Mouse (Mus musculus): ENCODE measurements around the gene Ap1b1. TPM values are rescaled to one million over a fixed set of nuclear protein-coding genes. Genes with fewer than 3 reads are reported as not detected.
A peak's percentile ranks its signal among the peaks of the same experiment; 100 is the strongest.
"Not testable (repeated sequence)": the region's sequence is repeated elsewhere in the genome, so short reads cannot be mapped to it uniquely, and the experiment has no call there.

Ap1b1 gene
- total RNA-seq, 1 experiment from 2014 or later, result 80.8 TPM

- ATAC-seq (replicated peaks in 1 of 2; ENCODE audit: insufficient read depth in 1 of 2, low FRiP score in 2 of 2, low TSS enrichment in 1 of 2, low read depth in 1 of 2, poor library complexity in 2 of 2, severe bottlenecking in 2 of 2), result no peak
Measured at GRCm38 (mm10) chr11:5064282-5065055, 77.8 kb downstream of the Ap1b1 start.

- ATAC-seq (replicated peaks in 1 of 2; ENCODE audit: insufficient read depth in 1 of 2, low FRiP score in 2 of 2, low TSS enrichment in 1 of 2, low read depth in 1 of 2, poor library complexity in 2 of 2, severe bottlenecking in 2 of 2), result peak; percentile 16 to 33; a peak in 2 of 4 replicates
Measured at GRCm38 (mm10) chr11:5065056-5065821, 78.6 kb downstream of the Ap1b1 start, which contains the start of gene Gas2l1. TSS of gene Gas2l1 (minus strand) at chr11:5065327.

GRCm38 (mm10) chr11:5067063-5067462 lies 80.4 kb downstream of the Ap1b1 start:
- ATAC-seq (replicated peaks in 1 of 2; ENCODE audit: insufficient read depth in 1 of 2, low FRiP score in 2 of 2, low TSS enrichment in 1 of 2, low read depth in 1 of 2, poor library complexity in 2 of 2, severe bottlenecking in 2 of 2), result no peak

- no peak for ATAC-seq (replicated peaks in 1 of 2; ENCODE audit: insufficient read depth in 1 of 2, low FRiP score in 2 of 2, low TSS enrichment in 1 of 2, low read depth in 1 of 2, poor library complexity in 2 of 2, severe bottlenecking in 2 of 2)
Measured at GRCm38 (mm10) chr11:5068126-5068971, 81.7 kb downstream of the Ap1b1 start.

GRCm38 (mm10) chr11:5074882-5075281 lies 88.3 kb downstream of the Ap1b1 start:
- ATAC-seq (replicated peaks in 1 of 2; ENCODE audit: insufficient read depth in 1 of 2, low FRiP score in 2 of 2, low TSS enrichment in 1 of 2, low read depth in 1 of 2, poor library complexity in 2 of 2, severe bottlenecking in 2 of 2), result no peak; a peak in 1 of 4 replicates

GRCm38 (mm10) chr11:5075760-5076159 lies 89.1 kb downstream of the Ap1b1 start:
- ATAC-seq (replicated peaks in 1 of 2; ENCODE audit: insufficient read depth in 1 of 2, low FRiP score in 2 of 2, low TSS enrichment in 1 of 2, low read depth in 1 of 2, poor library complexity in 2 of 2, severe bottlenecking in 2 of 2), result no peak

GRCm38 (mm10) chr11:5076843-5077242 lies 90.2 kb downstream of the Ap1b1 start:
- not testable (repeated sequence) for ATAC-seq (replicated peaks in 1 of 2; ENCODE audit: insufficient read depth in 1 of 2, low FRiP score in 2 of 2, low TSS enrichment in 1 of 2, low read depth in 1 of 2, poor library complexity in 2 of 2, severe bottlenecking in 2 of 2)

- no peak for ATAC-seq (replicated peaks in 1 of 2; ENCODE audit: insufficient read depth in 1 of 2, low FRiP score in 2 of 2, low TSS enrichment in 1 of 2, low read depth in 1 of 2, poor library complexity in 2 of 2, severe bottlenecking in 2 of 2)
Measured at GRCm38 (mm10) chr11:5089147-5089546, 102.5 kb downstream of the Ap1b1 start.

- peak in 1 of 2 experiments; percentile 51; a peak in 1 of 4 replicates for ATAC-seq (replicated peaks in 1 of 2; ENCODE audit: insufficient read depth in 1 of 2, low FRiP score in 2 of 2, low TSS enrichment in 1 of 2, low read depth in 1 of 2, poor library complexity in 2 of 2, severe bottlenecking in 2 of 2)
Measured at GRCm38 (mm10) chr11:5091706-5092105, 105.1 kb downstream of the Ap1b1 start.

Other genes with a start within 250 kb of the Ap1b1 start
- gene Cabp7, start 240.0 kb upstream of the Ap1b1 start, total RNA-seq (2017), result not detected in 2 replicates
- gene Nf2, start 137.3 kb upstream of the Ap1b1 start, total RNA-seq (2017), result 52.9 and 80.7 TPM in 2 replicates
- 20.9 and 34.7 TPM in 2 replicates for gene Nipsnap1, start 112.9 kb upstream of the Ap1b1 start, total RNA-seq (2017)
- gene Thoc5, start 91.5 kb upstream of the Ap1b1 start, total RNA-seq (2017), result 43.1 and 49.8 TPM in 2 replicates
- 11.9 and 19.6 TPM in 2 replicates for gene Nefh, start 38.8 kb upstream of the Ap1b1 start, total RNA-seq (2017)
- gene Rasl10a, start 71.3 kb downstream of the Ap1b1 start, total RNA-seq (2017), result not detected in 2 replicates
- 1.2 and 1.7 TPM in 2 replicates for gene Gas2l1, start 78.5 kb downstream of the Ap1b1 start, total RNA-seq (2017)
- 18.3 and 31.9 TPM in 2 replicates for gene Rhbdd3, start 112.1 kb downstream of the Ap1b1 start, total RNA-seq (2017)
- 658 and 663 TPM in 2 replicates for gene Ewsr1, start 112.4 kb downstream of the Ap1b1 start, total RNA-seq (2017)
- 16.0 and 16.7 TPM in 2 replicates for gene Emid1, start 165.4 kb downstream of the Ap1b1 start, total RNA-seq (2017)